Mouse (Mus musculus) frontal cortex, adult (tissue): Measurements from ENCODE around the gene Sp1.

Experiments used
- ATAC-seq: cut with Nextera tagmentation; 2 replicates; pipeline ENCODE4 v1.9.2; 2017; ENCODE audit warnings: mild to moderate bottlenecking, moderate library complexity, mixed read lengths; ENCODE audit not compliant: low TSS enrichment

Gene Sp1

DNA sequence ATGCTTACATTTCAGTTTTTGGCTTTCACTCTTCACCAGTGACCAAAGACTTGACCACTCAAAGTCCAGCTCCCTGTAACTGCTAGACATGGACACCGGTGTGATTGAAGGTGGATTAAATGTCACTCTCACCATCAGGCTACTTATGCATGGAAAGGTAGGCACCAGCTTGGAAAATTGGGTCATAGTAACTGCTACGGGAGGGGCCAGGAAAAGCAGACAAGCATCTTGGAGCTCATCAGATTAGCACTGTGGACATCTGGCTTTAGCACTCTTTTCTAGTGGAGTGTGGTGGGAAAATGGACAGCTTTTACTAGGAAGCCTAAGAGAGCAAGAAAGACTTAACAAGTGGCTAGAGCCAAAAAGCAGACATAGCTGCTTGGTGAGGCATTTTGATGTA is 67.3 kb downstream of the Sp1 start:
- no peak for ATAC-seq

DNA sequence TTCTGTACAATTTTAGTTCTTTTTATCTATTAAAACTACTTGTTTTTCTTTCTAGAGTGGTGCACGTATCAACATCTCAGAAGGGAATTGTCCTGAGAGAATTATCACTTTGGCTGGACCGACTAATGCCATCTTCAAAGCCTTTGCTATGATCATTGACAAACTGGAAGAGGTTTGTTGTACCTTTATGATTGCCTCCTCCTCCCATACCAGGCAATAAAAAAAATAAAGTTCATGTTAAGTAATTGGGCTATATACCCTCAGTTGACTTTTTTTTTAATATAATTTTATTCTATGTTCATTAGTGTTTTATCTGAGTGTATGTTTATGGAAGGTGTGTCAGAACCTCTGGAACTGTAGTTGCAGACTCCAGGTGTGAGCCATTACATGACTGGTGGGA is 68.6 kb downstream of the Sp1 start:
- no peak for ATAC-seq

DNA sequence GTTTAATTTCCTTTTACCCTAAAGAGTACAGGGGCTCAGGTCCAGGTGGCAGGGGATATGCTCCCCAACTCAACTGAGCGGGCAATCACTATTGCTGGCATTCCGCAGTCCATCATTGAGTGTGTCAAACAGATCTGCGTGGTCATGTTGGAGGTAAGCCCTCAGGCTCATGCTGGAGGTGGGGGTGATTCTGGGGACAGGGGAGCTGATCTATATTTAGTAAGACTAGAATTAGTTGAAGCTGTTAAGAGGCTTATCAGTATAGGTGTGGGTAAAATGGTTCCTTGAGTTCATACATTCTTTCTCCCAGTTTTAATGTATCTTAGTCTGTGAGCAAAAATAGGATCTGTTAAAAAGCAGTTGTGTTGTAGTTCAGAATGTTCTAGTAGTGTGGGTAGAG is 77.2 kb downstream of the Sp1 start:
- no peak for ATAC-seq

DNA sequence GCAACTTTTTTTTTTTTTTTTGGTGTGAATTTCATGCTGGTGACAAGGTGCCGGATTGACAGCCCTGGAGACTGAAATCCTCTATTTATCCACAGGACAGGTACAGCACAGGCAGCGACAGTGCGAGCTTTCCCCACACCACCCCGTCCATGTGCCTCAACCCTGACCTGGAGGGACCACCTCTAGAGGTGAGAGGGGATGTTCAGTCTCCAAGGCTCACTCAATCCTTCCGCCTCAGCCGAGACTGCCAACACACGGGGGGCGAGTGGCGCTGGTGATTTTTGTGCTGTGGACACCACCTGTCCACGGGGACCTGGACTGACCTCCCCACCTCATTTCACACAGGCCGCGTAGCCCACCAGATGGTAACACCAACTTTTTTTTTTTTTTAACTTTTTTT is 79.9 kb downstream of the Sp1 start:
- no peak for ATAC-seq
